Mouse (Mus musculus) midbrain, embryonic 10.5 days (tissue): ENCODE data around the gene Gadd45gip1. TPM values are rescaled to one million over a fixed set of nuclear protein-coding genes. Genes with fewer than 3 reads are reported as not detected.

Source experiments
- DNase-seq: peaks from one replicate; pipeline ENCODE4 v3.0.0-alpha.2; 2017; ENCODE audit warnings: low spot score
- H3K27ac ChIP-seq: fragments of 300-500 bp; sonication (generic); replicated peaks from 2 replicates; pipeline ENCODE4 v1.5.1; 2016; ENCODE audit warnings: mild to moderate bottlenecking
- H3K27me3 ChIP-seq: fragments of 300-500 bp; sonication (generic); 2 replicates; pipeline ENCODE4 v1.6.1; 2016; ENCODE audit warnings: low read depth, mild to moderate bottlenecking; ENCODE audit not compliant: poor library complexity, severe bottlenecking
- H3K36me3 ChIP-seq: fragments of 300-500 bp; sonication (generic); 2 replicates; pipeline ENCODE4 v1.6.1; 2016; ENCODE audit warnings: mild to moderate bottlenecking, moderate library complexity
- H3K4me1 ChIP-seq: fragments of 300-500 bp; sonication (generic); 2 replicates; pipeline ENCODE4 v1.6.1; 2016
- H3K4me3 ChIP-seq: fragments of 300-500 bp; sonication (generic); 2 replicates; pipeline ENCODE4 v1.5.1; 2016; ENCODE audit warnings: mild to moderate bottlenecking, moderate library complexity
- H3K9me3 ChIP-seq: fragments of 300-500 bp; sonication (generic); replicated peaks from 2 replicates; pipeline ENCODE4 v1.6.1; 2016; ENCODE audit warnings: mild to moderate bottlenecking
- WGBS: fragments of 180-500 bp; shearing (Covaris S2); methylation state at CpG from one replicate; pipeline ENCODE4 v1.1.7; 2016; 5-methylcytosine and 5-hydroxymethylcytosine counted together
- polyA plus RNA-seq: library from polyadenylated mRNA; unstranded; fragments of >200 nt; fragmentation: Nextera tagmentation; extraction: Ambion mirVana; gene quantifications from 2 replicates; pipeline ENCODE4 v1.2.1, GENCODE M21; 2016

The Gadd45gip1 gene
- polyA plus RNA-seq, 1 experiment from 2014 or later: 47.2 TPM

- Histone ChIP-seq H3K27ac (peak within 1 kb of the TSS; percentile 59; the same call in 1 of the 2 replicates), H3K4me1 (peaks cover 16% of the 10 kb centered on the region), H3K36me3 (no peaks in the 10 kb centered on the region), H3K27me3 (peaks cover 98% of the 10 kb centered on the region), H3K9me3 (no peaks in the 10 kb centered on the region), H3K4me3 (peak within 1 kb of the TSS; percentile 60)
- 16% methylated on average over 116 of the region's 125 CpGs for WGBS
- DNase-seq: peak; percentile 48
Observed at GRCm38 (mm10) chr8:84799999-84800831, 31.1 kb upstream of the Gadd45gip1 start, which contains the start of gene Nfix. Gene Nfix (minus strand): TSS chr8:84800344.

GRCm38 (mm10) chr8:84806031-84806430 lies 25.3 kb upstream of the Gadd45gip1 start:
- Histone ChIP-seq H3K4me1 (peaks cover 13% of the 10 kb centered on the region), H3K9me3 (peaks cover 5% of the 10 kb centered on the region; the same call in 1 of the 2 replicates), H3K27me3 (peaks cover 99% of the 10 kb centered on the region), H3K36me3 (no peaks in the 10 kb centered on the region), H3K27ac (no peak overlapping the region), H3K4me3 (no peak overlapping the region)
- WGBS: 94% methylated on average over 5 of the region's 5 CpGs
- DNase-seq: no peak

GRCm38 (mm10) chr8:84809109-84809940 lies 22.0 kb upstream of the Gadd45gip1 start:
- no peak overlapping the region for H3K4me3 ChIP-seq
- no peak for DNase-seq
- H3K9me3 ChIP-seq: peaks cover 5% of the 10 kb centered on the region; the same call in 1 of the 2 replicates
- H3K27me3 ChIP-seq: peaks cover 99% of the 10 kb centered on the region
- no peak overlapping the region for H3K27ac ChIP-seq
- 60% methylated on average over 12 of the region's 12 CpGs for WGBS
- H3K36me3 ChIP-seq: no peaks in the 10 kb centered on the region
- H3K4me1 ChIP-seq: peaks cover 32% of the 10 kb centered on the region

- Histone ChIP-seq H3K27ac (no peak overlapping the region), H3K27me3 (peaks cover 99% of the 10 kb centered on the region), H3K9me3 (peaks cover 5% of the 10 kb centered on the region; the same call in 1 of the 2 replicates), H3K36me3 (no peaks in the 10 kb centered on the region), H3K4me1 (peaks cover 38% of the 10 kb centered on the region), H3K4me3 (no peak overlapping the region)
- WGBS: 74% methylated on average over 5 of the region's 5 CpGs
- DNase-seq: no peak
Observed at GRCm38 (mm10) chr8:84809941-84810280, 21.4 kb upstream of the Gadd45gip1 start.

GRCm38 (mm10) chr8:84810896-84811295 lies 20.4 kb upstream of the Gadd45gip1 start:
- DNase-seq: peak; percentile 95
- Histone ChIP-seq H3K9me3 (peaks cover 4% of the 10 kb centered on the region; the same call in 1 of the 2 replicates), H3K27me3 (peaks cover 99% of the 10 kb centered on the region), H3K27ac (peak overlapping the region; percentile 76), H3K4me3 (peak overlapping the region; percentile 45), H3K4me1 (peaks cover 48% of the 10 kb centered on the region), H3K36me3 (no peaks in the 10 kb centered on the region)
- WGBS: 1% methylated on average over 32 of the region's 32 CpGs

- peaks cover 48% of the 10 kb centered on the region for H3K4me1 ChIP-seq
Observed at GRCm38 (mm10) chr8:84811303-84811702, 20.0 kb upstream of the Gadd45gip1 start.

GRCm38 (mm10) chr8:84813059-84813458 lies 18.3 kb upstream of the Gadd45gip1 start:
- Histone ChIP-seq H3K4me1 (peaks cover 48% of the 10 kb centered on the region), H3K36me3 (no peaks in the 10 kb centered on the region), H3K9me3 (no peaks in the 10 kb centered on the region), H3K27ac (no peak overlapping the region), H3K27me3 (peaks cover 90% of the 10 kb centered on the region), H3K4me3 (no peak overlapping the region)
- 2% methylated on average over 5 of the region's 5 CpGs for WGBS
- peak; percentile 85 for DNase-seq

More at GRCm38 (mm10) chr8:84811303-84811702, 20.0 kb upstream of the Gadd45gip1 start:
- peaks cover 99% of the 10 kb centered on the region for H3K27me3 ChIP-seq
- no peaks in the 10 kb centered on the region for H3K36me3 ChIP-seq
- no peak for DNase-seq
- WGBS: 15% methylated on average over 10 of the region's 10 CpGs
- peak overlapping the region; percentile 45 for H3K4me3 ChIP-seq
- H3K27ac ChIP-seq: peak overlapping the region; percentile 76
- H3K9me3 ChIP-seq: peaks cover under 1% of the 10 kb centered on the region; the same call in 1 of the 2 replicates

- Histone ChIP-seq H3K4me1 (peaks cover 48% of the 10 kb centered on the region), H3K27me3 (peaks cover 82% of the 10 kb centered on the region), H3K9me3 (no peaks in the 10 kb centered on the region), H3K36me3 (no peaks in the 10 kb centered on the region), H3K27ac (no peak overlapping the region), H3K4me3 (no peak overlapping the region)
- 92% methylated on average over 3 of the region's 3 CpGs for WGBS
- DNase-seq: no peak
Observed at GRCm38 (mm10) chr8:84813830-84814229, 17.5 kb upstream of the Gadd45gip1 start.

GRCm38 (mm10) chr8:84814240-84814554 lies 17.1 kb upstream of the Gadd45gip1 start:
- no peak for DNase-seq
- Histone ChIP-seq H3K4me1 (peaks cover 48% of the 10 kb centered on the region), H3K4me3 (no peak overlapping the region), H3K36me3 (no peaks in the 10 kb centered on the region), H3K9me3 (no peaks in the 10 kb centered on the region), H3K27me3 (peaks cover 79% of the 10 kb centered on the region), H3K27ac (0 out of 2 replicates have a peak overlapping the region, but pooled peaks have one; percentile 4)
- 88% methylated on average over 11 of the region's 11 CpGs for WGBS

GRCm38 (mm10) chr8:84814555-84815441 lies 16.5 kb upstream of the Gadd45gip1 start:
- peaks cover 42% of the 10 kb centered on the region for H3K4me1 ChIP-seq
- whole genome bisulfite sequencing: 52% methylated on average over 19 of the region's 19 CpGs
- DNase-seq: no peak
- peaks cover 73% of the 10 kb centered on the region for H3K27me3 ChIP-seq
- H3K9me3 ChIP-seq: no peaks in the 10 kb centered on the region
- H3K4me3 ChIP-seq: peak overlapping the region; percentile 21; the same call in 1 of the 2 replicates
- H3K36me3 ChIP-seq: no peaks in the 10 kb centered on the region
- H3K27ac ChIP-seq: 0 out of 2 replicates have a peak overlapping the region, but pooled peaks have one; percentile 4

GRCm38 (mm10) chr8:84815547-84815946 lies 15.8 kb upstream of the Gadd45gip1 start:
- 9% methylated on average over 9 of the region's 9 CpGs for WGBS
- Histone ChIP-seq H3K36me3 (no peaks in the 10 kb centered on the region), H3K27ac (no peak overlapping the region), H3K27me3 (peaks cover 66% of the 10 kb centered on the region), H3K4me1 (peaks cover 41% of the 10 kb centered on the region), H3K4me3 (no peak overlapping the region), H3K9me3 (no peaks in the 10 kb centered on the region)
- DNase-seq: peak; percentile 92

GRCm38 (mm10) chr8:84816117-84816516 lies 15.2 kb upstream of the Gadd45gip1 start:
- peaks cover 61% of the 10 kb centered on the region for H3K27me3 ChIP-seq
- no peak overlapping the region for H3K4me3 ChIP-seq
- WGBS: 74% methylated on average over 17 of the region's 17 CpGs
- no peaks in the 10 kb centered on the region for H3K9me3 ChIP-seq
- H3K27ac ChIP-seq: no peak overlapping the region
- H3K4me1 ChIP-seq: peaks cover 35% of the 10 kb centered on the region
- DNase-seq: no peak
- no peaks in the 10 kb centered on the region for H3K36me3 ChIP-seq
